Mouse (Mus musculus) bone marrow, adult 2 months (tissue): ENCODE data around the gene BC107364. TPM values are rescaled to one million over a fixed set of nuclear protein-coding genes. Genes with fewer than 3 reads are reported as not detected.
A peak's percentile ranks its signal among the peaks of the same experiment; 100 is the strongest.
"Not testable (repeated sequence)": the region's sequence is repeated elsewhere in the genome, so short reads cannot be mapped to it uniquely, and the experiment has no call there.

Source experiments
- H3K27ac ChIP-seq: fragments of 200-500 bp; 2 replicates; pipeline ENCODE4 v1.5.1; 2012; ENCODE audit warnings: low read depth, mild to moderate bottlenecking, control low read depth, inconsistent platforms, low read length; ENCODE audit not compliant: control insufficient read depth, poor library complexity, insufficient read depth
- H3K4me1 ChIP-seq: fragments of 200-500 bp; 2 replicates; pipeline ENCODE4 v1.6.1; 2011; ENCODE audit warnings: low read length; ENCODE audit not compliant: control insufficient read depth, insufficient read depth
- H3K4me3 ChIP-seq: fragments of 200-500 bp; replicated peaks from 2 replicates; pipeline ENCODE3; 2011; ENCODE audit warnings: mild to moderate bottlenecking, low read depth, low read length, control low read depth; ENCODE audit not compliant: control insufficient read depth
- CTCF ChIP-seq: fragments of 200-500 bp; IDR thresholded peaks from 2 replicates; pipeline ENCODE4 v1.5.1; 2011; ENCODE audit warnings: low read length, control low read depth; ENCODE audit not compliant: control insufficient read depth, insufficient read depth
- POLR2A ChIP-seq: fragments of 200-500 bp; IDR thresholded peaks from 2 replicates; pipeline ENCODE4 v1.6.1; 2011; ENCODE audit warnings: low read depth, mild to moderate bottlenecking, control low read depth, low read length, borderline replicate concordance; ENCODE audit not compliant: control insufficient read depth
- WGBS: fragments of 180-500 bp; shearing (Covaris S2); methylation state at CpG from one replicate; pipeline ENCODE4 v1.1.7; 2018; 5-methylcytosine and 5-hydroxymethylcytosine counted together
- polyA plus RNA-seq: library from polyadenylated mRNA; stranded (reverse); fragments of >200 nt; gene quantifications from 2 replicates; pipeline ENCODE4 v1.2.4, GENCODE M21; 2011; ENCODE audit warnings: low replicate concordance; ENCODE audit not compliant: missing spikeins, insufficient read depth, insufficient read length

The BC107364 gene
- polyA plus RNA-seq, 1 experiment: not detected

DNA sequence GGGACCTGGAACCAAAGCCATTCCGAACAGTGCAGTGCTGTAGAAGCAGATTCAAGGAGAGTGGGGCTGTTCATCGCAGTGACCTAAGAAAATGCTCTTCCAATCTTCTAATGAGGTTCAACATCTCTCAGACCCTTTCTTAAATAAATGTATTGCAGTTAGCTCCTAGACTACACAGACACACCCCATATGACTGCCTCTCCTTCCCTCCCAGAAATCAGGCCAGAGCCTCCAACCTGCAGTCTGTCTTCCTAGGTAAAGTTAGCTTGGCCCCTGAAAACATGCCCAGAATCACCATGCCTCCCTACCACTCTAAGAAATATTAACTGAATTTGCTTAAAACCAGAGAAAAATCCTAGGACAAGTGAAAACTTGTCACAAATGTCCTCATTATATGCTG, 33.3 kb upstream of the BC107364 start:
- Histone ChIP-seq H3K4me1 (no peaks in the 10 kb centered on the region), H3K27ac (no peak overlapping the region), H3K4me3 (no peak overlapping the region)
- WGBS: 97% methylated on average over 2 of the region's 2 CpGs
- no peak for TF ChIP-seq CTCF
- TF ChIP-seq POLR2A: no peak

DNA sequence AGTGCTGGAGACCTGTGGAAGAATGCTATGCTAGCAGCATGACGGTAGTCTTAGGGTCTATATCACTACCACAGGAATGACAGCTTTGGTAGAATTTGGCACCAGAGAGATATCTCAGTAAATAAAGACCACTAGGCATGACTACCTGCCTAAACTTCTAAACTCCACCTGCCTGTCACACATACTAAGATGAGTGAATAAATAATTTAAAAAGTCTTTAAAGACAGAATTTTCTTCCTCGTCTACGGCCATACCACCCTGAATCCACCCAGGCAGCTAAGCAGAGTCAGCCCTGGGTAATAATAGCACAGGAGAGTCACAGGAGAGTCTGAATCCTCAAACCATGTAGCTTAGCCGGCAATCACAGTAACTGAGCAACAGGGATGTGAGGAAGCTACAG, 32.8 kb upstream of the BC107364 start:
- no peaks in the 10 kb centered on the region for H3K4me1 ChIP-seq
- WGBS: 91% methylated on average over 4 of the region's 4 CpGs
- TF ChIP-seq POLR2A (no peak), CTCF (no peak)
- no peak overlapping the region for H3K27ac ChIP-seq
- no peak overlapping the region for H3K4me3 ChIP-seq

- no peak for TF ChIP-seq CTCF
- no peak for TF ChIP-seq POLR2A
- Histone ChIP-seq H3K4me1 (no peaks in the 10 kb centered on the region), H3K4me3 (no peak overlapping the region), H3K27ac (no peak overlapping the region)
- 93% methylated on average over 2 of the region's 2 CpGs for WGBS
These were observed 31.8 kb upstream of the BC107364 start for GRCm38 (mm10) chr3:96483946-96484345.

DNA sequence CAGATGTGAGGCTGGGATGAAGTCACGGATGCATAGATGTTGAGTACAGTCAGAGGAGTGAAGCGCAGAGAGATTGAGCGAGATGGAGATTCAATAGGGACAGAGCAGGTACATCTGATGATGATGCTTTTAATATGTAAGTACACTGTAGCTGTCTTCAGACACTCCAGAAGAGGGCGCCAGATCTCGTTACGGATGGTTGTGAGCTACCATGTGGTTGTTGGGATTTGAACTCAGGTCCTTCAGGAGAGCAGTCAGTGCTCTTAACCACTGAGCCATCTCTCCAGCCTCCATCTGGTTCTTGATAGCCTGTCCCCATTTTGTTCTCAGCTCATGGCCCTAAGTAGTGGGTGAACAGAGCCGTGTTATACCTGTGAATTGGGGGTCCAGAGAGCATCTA, 30.9 kb upstream of the BC107364 start:
- 66% methylated on average over 7 of the region's 7 CpGs for WGBS
- H3K27ac ChIP-seq, H3K4me1 ChIP-seq, H3K4me3 ChIP-seq: not testable (repeated sequence)
- peak; percentile 39 for TF ChIP-seq CTCF

DNA sequence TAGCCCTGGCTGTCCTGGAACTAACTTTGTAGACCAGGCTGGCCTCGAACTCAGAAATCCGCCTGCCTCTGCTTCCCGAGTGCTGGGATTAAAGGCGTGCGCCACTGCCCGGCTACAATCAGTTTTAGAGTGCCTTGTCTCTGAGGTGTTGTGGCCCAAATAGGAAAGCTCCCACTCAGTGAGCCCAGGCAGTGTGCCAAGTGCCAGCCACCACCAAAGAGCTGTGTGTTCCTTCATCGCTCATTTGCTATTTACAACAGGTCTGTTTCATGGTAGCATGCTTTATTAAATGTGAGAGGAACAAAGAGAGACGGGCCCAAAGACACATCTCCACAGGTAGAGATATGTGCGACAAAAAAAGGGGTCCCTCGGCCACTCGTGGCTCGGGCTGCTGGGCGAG, 30.3 kb upstream of the BC107364 start:
- H3K4me3 ChIP-seq: no peak overlapping the region
- no peaks in the 10 kb centered on the region for H3K4me1 ChIP-seq
- no peak overlapping the region for H3K27ac ChIP-seq
- TF ChIP-seq CTCF (no peak), POLR2A (no peak)
- WGBS: 90% methylated on average over 13 of the region's 13 CpGs

- WGBS: 76% methylated on average over 3 of the region's 3 CpGs
- Histone ChIP-seq H3K27ac (no peak overlapping the region), H3K4me1 (no peaks in the 10 kb centered on the region), H3K4me3 (no peak overlapping the region)
- TF ChIP-seq CTCF: no peak
- no peak for TF ChIP-seq POLR2A
These were observed 29.8 kb upstream of the BC107364 start for GRCm38 (mm10) chr3:96481856-96482255.

- WGBS: 73% methylated on average over 4 of the region's 4 CpGs
- no peak overlapping the region for H3K27ac ChIP-seq
- no peak overlapping the region for H3K4me3 ChIP-seq
- no peaks in the 10 kb centered on the region for H3K4me1 ChIP-seq
- TF ChIP-seq POLR2A: no peak
- no peak for TF ChIP-seq CTCF
These were observed 28.7 kb upstream of the BC107364 start for GRCm38 (mm10) chr3:96480684-96481270.

GRCm38 (mm10) chr3:96479249-96479648, 27.1 kb upstream of the BC107364 start:
- H3K4me3 ChIP-seq: no peak overlapping the region
- no peak overlapping the region for H3K27ac ChIP-seq
- WGBS: 67% methylated on average over 3 of the region's 3 CpGs
- TF ChIP-seq POLR2A: no peak
- no peak for TF ChIP-seq CTCF
- H3K4me1 ChIP-seq: no peaks in the 10 kb centered on the region

DNA sequence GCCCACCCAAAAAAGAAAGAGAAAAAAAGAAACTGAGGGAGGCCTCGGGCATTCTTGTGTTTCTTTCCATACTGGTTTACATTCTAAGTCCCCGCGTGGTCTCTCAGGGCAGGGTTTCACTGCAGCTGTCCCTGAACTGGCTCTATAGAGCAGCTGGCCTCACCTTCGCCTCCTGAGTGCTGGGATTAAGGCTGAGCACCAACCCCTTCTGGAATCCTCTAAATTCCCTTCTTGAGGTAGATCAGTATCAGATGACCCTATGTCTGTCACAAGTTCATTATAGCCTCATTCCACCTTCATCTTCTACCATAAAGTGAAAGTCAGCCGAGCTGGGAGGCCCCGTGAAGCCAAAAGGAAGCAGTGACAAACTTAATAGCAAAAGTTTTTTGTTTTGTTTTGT, 25.5 kb upstream of the BC107364 start:
- Histone ChIP-seq H3K27ac (no peak overlapping the region), H3K4me3 (no peak overlapping the region), H3K4me1 (no peaks in the 10 kb centered on the region)
- 78% methylated on average over 6 of the region's 6 CpGs for WGBS
- TF ChIP-seq CTCF: no peak
- no peak for TF ChIP-seq POLR2A
